Mouse (Mus musculus) megakaryocyte, embryonic 14.5 days (primary cell): Measurements from ENCODE around the gene Galns.

Experiments used
- FLI1 ChIP-seq: IDR thresholded peaks from 2 replicates; pipeline ENCODE4 v1.6.1; 2012; ENCODE audit warnings: low read length, inconsistent platforms, mixed read lengths
- GATA1 ChIP-seq: IDR thresholded peaks from 3 replicates; pipeline ENCODE4 v1.6.1; 2012; ENCODE audit warnings: mixed read lengths, low read length, inconsistent platforms, borderline replicate concordance

- TF ChIP-seq GATA1 (no peak), FLI1 (no peak)
Measured at GRCm38 (mm10) chr8:122572751-122573150, 38.5 kb downstream of the Galns start.
